Mouse (Mus musculus) forebrain, embryonic 13.5 days (tissue): ENCODE results near the gene Atp2c1. TPM values are rescaled to one million over a fixed set of nuclear protein-coding genes. Genes with fewer than 3 reads are reported as not detected.

Experiments used
- ATAC-seq: fragments of 200-750 bp; cut with Nextera tagmentation; 2 replicates; pipeline ENCODE4 v1.8.0; 2017
- H3K27ac ChIP-seq: fragments of 300-500 bp; sonication (generic); 2 replicates; pipeline ENCODE4 v1.5.1; 2015; ENCODE audit warnings: inconsistent platforms, mild to moderate bottlenecking, moderate library complexity
- H3K27me3 ChIP-seq: fragments of 300-500 bp; sonication (generic); 2 replicates; pipeline ENCODE4 v1.6.1; 2015; ENCODE audit warnings: mild to moderate bottlenecking, inconsistent platforms
- H3K36me3 ChIP-seq: fragments of 300-500 bp; sonication (generic); 2 replicates; pipeline ENCODE4 v1.6.1; 2015; ENCODE audit warnings: mild to moderate bottlenecking, inconsistent platforms; ENCODE audit not compliant: poor library complexity, severe bottlenecking
- H3K4me1 ChIP-seq: fragments of 300-500 bp; sonication (generic); 2 replicates; pipeline ENCODE4 v1.6.1; 2015; ENCODE audit warnings: inconsistent platforms
- H3K4me2 ChIP-seq: fragments of 300-500 bp; sonication (generic); 2 replicates; pipeline ENCODE4 v1.6.1; 2015; ENCODE audit warnings: inconsistent platforms, mild to moderate bottlenecking, moderate library complexity
- H3K4me3 ChIP-seq: fragments of 300-500 bp; sonication (generic); 2 replicates; pipeline ENCODE4 v1.5.1; 2015; ENCODE audit warnings: mild to moderate bottlenecking, inconsistent platforms
- H3K9ac ChIP-seq: fragments of 300-500 bp; sonication (generic); 2 replicates; pipeline ENCODE4 v1.6.1; 2015; ENCODE audit warnings: mild to moderate bottlenecking, inconsistent platforms
- H3K9me3 ChIP-seq: fragments of 300-500 bp; sonication (generic); replicated peaks from 2 replicates; pipeline ENCODE4 v1.6.1; 2016; ENCODE audit warnings: inconsistent platforms
- WGBS: fragments of 180-500 bp; shearing (Covaris S2); methylation state at CpG from one replicate; pipeline ENCODE4 v1.1.7; 2015; 5-methylcytosine and 5-hydroxymethylcytosine counted together
- polyA plus RNA-seq: library from polyadenylated mRNA; unstranded; fragments of >200 nt; fragmentation: Nextera tagmentation; extraction: Ambion mirVana; gene quantifications from 2 replicates; pipeline ENCODE4 v1.2.1, GENCODE M21; 2015

The Atp2c1 gene
- polyA plus RNA-seq, 1 experiment from 2014 or later, result 66.8 TPM

DNA sequence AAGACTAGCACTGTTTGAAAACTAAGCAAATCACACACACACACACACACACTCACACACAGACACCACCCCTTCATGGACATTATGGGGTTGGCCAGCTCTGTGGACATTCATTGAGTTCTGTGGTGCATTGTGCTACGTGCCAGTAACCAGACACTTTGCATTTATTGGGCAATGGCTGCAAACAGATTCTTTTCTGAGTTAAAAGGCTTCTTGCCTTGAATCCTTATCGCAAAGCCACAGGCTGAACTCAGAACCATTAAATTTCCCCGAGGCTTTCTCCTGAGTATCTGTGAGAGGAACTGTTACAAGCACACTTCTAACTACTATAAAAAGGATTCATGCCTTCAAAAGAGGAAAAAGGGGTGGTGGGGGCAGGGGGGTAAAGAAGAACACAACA is 5.1 kb downstream of the Atp2c1 start:
- H3K9me3 ChIP-seq, result no peaks in the 10 kb centered on the region
- peaks cover 25% of the 10 kb centered on the region for H3K4me1 ChIP-seq
- no peak overlapping the region for H3K27ac ChIP-seq
- H3K27me3 ChIP-seq, result no peaks in the 10 kb centered on the region
- H3K4me3 ChIP-seq, result no peak overlapping the region
- no peak overlapping the region for H3K4me2 ChIP-seq
- H3K9ac ChIP-seq, result no peak overlapping the region
- no peak for ATAC-seq
- no peaks in the 10 kb centered on the region for H3K36me3 ChIP-seq
- 37% methylated on average over 3 of the region's 3 CpGs for WGBS

DNA sequence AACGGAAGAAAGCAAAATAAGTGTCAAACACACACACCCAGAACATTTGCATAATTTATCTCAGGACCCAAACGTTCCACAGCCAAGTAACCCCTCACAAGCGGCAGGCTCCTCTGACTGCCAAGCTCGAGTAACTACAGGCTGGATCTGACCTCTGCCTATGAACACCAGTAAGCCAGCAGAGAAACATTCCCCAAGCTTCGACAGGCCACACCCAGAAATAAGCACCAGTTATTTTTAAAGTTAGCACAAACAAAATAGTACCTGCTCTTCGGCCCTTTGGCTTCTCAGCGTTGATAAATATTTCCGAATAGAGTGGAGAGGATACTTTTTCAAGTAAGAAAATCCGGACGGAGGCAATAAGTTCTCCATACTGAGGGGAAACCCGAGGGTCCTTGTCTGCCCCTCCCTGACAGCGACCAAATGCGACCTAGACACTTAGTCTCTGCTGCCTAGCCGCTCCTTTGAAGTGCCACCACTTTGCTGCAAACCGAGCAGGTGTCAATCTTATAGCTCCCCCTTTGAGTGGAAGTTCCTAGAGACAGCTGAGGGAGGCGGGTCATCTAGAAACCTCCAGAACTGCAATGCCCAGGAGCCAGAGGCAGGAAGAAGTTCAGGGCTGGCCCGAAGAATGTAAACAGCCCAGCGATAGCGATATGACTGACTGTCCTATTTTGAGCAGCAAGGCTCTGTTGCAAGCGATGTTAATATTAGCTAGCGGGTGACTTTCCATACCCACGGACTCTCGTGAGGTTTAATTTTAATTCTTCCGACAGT is 6.2 kb downstream of the Atp2c1 start:
- WGBS, result 67% methylated on average over 24 of the region's 24 CpGs

DNA sequence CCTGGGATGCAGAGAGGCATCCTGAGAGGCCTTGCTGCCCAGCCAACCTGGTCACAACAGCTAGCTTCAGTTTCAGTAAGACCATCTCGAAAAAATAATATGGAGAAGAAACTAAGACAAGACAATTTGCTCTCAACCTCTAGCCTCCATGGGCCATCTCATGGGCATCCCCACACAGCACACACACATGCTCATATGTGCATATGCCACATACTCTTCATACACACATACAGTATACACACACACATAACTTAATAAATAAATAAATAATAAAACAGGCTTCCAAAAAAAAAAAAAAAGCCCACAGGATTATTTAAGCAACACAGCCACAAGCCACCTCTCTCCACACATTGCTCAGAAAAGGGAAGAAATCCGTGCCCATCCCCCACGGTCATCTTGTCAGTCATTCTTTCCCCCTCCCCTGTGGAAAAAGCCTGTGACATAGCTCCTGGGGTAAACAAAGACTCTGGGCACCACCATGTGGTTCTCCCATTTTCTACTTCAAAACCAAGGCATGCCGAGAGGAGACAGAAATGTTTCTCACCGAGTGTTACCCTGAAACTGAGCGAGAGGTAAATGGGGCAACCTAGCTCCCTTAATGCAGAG is 7.7 kb downstream of the Atp2c1 start:
- no peaks in the 10 kb centered on the region for H3K36me3 ChIP-seq
- H3K27ac ChIP-seq, result no peak overlapping the region
- no peak overlapping the region for H3K9ac ChIP-seq
- 39% methylated on average over 6 of the region's 6 CpGs for WGBS
- peak overlapping the region; percentile 13; the same call in 1 of the 2 replicates for H3K4me2 ChIP-seq
- no peaks in the 10 kb centered on the region for H3K9me3 ChIP-seq
- peak; percentile 16; the same call in 1 of the 2 replicates for ATAC-seq
- peaks cover 25% of the 10 kb centered on the region for H3K4me1 ChIP-seq
- H3K4me3 ChIP-seq, result no peak overlapping the region
- no peaks in the 10 kb centered on the region for H3K27me3 ChIP-seq

More for the DNA sequence above, 6.2 kb downstream of the Atp2c1 start:
- peaks cover 25% of the 10 kb centered on the region for H3K4me1 ChIP-seq
- no peak overlapping the region for H3K4me3 ChIP-seq
- H3K27me3 ChIP-seq, result no peaks in the 10 kb centered on the region
- no peak overlapping the region for H3K4me2 ChIP-seq
- H3K9me3 ChIP-seq, result no peaks in the 10 kb centered on the region
- no peak overlapping the region for H3K27ac ChIP-seq
- H3K9ac ChIP-seq, result no peak overlapping the region
- ATAC-seq, result no peak
- no peaks in the 10 kb centered on the region for H3K36me3 ChIP-seq

DNA sequence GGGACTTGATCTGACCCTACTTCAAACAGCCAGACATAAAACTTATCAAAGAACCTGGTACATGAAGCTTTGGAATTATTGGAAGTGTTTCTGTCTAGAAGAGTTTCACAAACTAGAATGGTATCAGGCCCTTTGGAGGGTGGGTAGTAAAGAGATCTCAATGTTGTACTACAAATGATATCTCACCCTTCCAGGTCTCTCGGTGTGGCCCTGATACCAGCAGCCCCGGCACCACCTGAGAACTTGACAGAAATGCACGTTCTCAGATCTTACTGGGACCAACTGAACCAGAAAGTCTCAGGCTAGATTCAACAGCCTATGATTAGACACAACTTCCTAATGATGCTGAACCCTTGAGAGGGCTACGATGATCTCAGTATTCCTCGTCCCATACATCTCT is 23.4 kb downstream of the Atp2c1 start:
- Histone ChIP-seq H3K4me2 (no peak overlapping the region), H3K27ac (no peak overlapping the region), H3K4me3 (no peak overlapping the region), H3K27me3 (no peaks in the 10 kb centered on the region), H3K4me1 (0 out of 2 replicates have a peak, but pooled peaks cover 4% of the 10 kb centered on the region), H3K9me3 (no peaks in the 10 kb centered on the region), H3K9ac (no peak overlapping the region), H3K36me3 (no peaks in the 10 kb centered on the region)
- no peak for ATAC-seq
- 84% methylated on average over 5 of the region's 5 CpGs for WGBS

DNA sequence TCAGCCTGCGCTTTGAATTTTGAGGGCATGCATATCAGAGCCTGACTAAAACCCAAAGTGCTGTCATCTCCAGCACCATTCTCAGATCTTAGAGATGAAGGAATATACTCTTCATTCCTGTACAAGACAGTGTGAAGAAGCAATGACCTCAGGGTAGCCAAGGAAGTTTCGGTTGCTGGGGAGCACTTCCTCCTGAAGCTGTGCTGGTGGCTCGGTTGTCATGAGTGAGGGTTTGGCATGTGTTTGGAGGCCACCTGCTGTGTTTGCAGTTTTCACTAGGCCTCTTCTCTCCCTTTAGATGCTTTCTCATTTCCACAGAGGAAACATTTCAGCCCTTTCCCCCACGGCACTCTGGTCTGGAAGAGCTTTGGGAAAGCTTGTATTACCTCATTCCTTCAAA is 24.7 kb downstream of the Atp2c1 start:
- H3K4me1 ChIP-seq, result 0 out of 2 replicates have a peak, but pooled peaks cover 4% of the 10 kb centered on the region
- H3K4me2 ChIP-seq, result no peak overlapping the region
- no peak overlapping the region for H3K9ac ChIP-seq
- H3K27me3 ChIP-seq, result no peaks in the 10 kb centered on the region
- H3K27ac ChIP-seq, result no peak overlapping the region
- H3K4me3 ChIP-seq, result no peak overlapping the region
- no peak for ATAC-seq
- H3K9me3 ChIP-seq, result no peaks in the 10 kb centered on the region
- no peaks in the 10 kb centered on the region for H3K36me3 ChIP-seq
- 55% methylated on average over 4 of the region's 4 CpGs for WGBS

DNA sequence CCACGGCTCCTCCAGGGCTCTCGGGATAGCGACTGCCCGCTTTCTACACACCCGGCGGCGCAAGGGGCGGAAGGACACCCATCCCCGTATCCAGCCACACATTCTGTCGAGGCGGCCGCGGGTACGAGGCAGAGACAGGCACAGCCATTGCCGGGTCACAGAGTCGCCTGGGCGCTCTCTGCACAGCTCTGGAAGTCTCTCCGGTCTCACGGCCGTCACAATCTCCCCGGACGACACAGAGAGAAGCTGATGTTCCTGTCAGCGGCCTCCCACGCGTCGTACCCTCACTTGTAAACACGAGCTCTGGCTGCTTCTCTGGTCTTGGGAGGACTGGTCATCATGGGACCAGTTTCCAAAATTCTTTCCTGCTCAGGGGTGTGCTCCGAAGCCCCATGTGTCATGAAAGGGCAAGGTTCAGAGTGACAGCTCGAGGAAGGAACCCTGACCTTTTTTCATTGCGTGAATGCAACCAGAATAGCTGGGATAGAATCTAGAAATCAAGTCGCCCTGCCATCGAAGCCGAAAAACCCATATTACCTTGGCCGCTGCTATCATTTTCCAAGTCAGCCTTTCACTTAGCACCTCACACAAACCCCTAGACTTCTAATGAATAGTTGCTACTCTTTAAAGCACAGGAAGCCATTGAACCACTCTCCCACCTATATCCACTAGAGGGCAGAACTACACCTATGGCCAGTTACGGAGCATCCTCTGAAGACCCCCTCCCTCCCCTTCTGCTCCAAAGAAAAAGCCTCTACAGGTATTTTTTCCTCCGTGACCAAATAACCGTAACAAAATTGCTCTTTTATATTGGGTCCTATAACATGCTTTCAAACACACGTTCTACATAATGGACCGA is 31.6 kb downstream of the Atp2c1 start:
- ATAC-seq, result peak; percentile 40; the same call in 1 of the 2 replicates
- H3K27me3 ChIP-seq, result no peaks in the 10 kb centered on the region

DNA sequence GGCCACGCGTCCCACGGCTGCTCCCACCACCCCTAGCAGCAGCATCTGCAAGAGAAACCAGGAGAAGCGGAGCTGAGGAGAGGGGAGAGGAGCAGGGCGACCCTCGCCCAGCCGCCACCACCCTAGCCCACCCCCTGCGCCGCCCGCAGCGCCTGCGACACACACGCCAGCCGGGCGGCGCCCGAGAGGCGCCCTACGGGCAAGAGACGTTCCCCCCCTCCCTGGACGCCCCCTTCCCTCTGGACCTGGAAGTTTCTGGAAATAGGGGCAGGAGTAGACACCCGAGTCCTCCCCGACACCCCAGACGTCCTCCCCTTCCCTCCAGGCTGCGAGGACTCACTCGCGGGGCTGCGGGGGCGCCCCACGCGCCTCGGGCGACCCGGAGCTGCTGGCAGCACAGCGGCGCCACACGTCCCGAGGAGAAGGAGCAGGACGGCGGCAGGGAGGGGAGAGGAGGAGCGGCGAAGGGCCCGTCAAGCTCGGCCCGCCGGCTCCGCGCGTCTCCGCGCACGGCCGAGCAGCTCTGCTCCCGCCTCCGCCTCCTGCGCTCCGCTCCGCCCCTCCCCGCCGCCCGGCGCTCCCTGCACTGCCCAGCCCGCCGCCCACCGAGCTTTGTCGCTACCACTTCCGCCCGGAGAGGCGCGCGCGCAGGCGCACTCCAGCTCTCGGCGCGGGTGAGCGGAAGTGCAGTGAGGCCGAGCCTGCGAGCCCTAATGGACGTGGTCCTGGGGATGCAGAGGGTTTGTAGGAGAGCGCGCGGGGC is 32.4 kb downstream of the Atp2c1 start:
- peak overlapping the region; percentile 98 for H3K4me2 ChIP-seq
- ATAC-seq, result peak; percentile 98

More for the DNA sequence above, 31.6 kb downstream of the Atp2c1 start:
- WGBS, result 2% methylated on average over 39 of the region's 39 CpGs
- H3K9me3 ChIP-seq, result no peaks in the 10 kb centered on the region
- peak overlapping the region; percentile 83 for H3K4me3 ChIP-seq
- peak overlapping the region; percentile 98 for H3K4me2 ChIP-seq
- H3K27ac ChIP-seq, result peak overlapping the region; percentile 96
- H3K4me1 ChIP-seq, result peaks cover 21% of the 10 kb centered on the region
- no peaks in the 10 kb centered on the region for H3K36me3 ChIP-seq
- H3K9ac ChIP-seq, result peak overlapping the region; percentile 91

DNA sequence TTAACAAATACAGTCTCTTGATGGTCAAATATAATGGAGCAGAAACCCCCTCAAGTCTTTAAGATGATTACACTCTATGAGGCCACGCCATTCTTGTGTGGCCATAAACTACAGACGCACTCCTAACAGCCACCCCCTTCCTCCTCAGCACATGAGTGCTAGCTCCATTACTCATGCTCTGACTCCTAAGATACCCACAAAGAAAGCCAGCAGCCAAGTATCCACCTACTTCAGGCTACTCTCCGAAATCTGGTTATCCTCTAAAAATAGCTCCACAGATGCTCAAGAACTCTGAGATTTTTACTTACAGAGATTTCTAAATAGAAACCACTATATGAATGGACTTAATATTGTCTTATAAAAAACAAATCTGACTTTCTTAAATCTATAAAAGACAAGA is 34.4 kb downstream of the Atp2c1 start:
- H3K4me2 ChIP-seq, result peak overlapping the region; percentile 98
- H3K9me3 ChIP-seq, result no peaks in the 10 kb centered on the region
- no peaks in the 10 kb centered on the region for H3K27me3 ChIP-seq
- ATAC-seq, result no peak
- 80% methylated on average over 3 of the region's 3 CpGs for WGBS
- no peak overlapping the region for H3K27ac ChIP-seq
- H3K9ac ChIP-seq, result no peak overlapping the region
- H3K4me1 ChIP-seq, result peaks cover 21% of the 10 kb centered on the region
- no peak overlapping the region for H3K4me3 ChIP-seq
- H3K36me3 ChIP-seq, result peaks cover 2% of the 10 kb centered on the region; the same call in 1 of the 2 replicates

More for the DNA sequence above, 32.4 kb downstream of the Atp2c1 start:
- H3K27ac ChIP-seq, result peak overlapping the region; percentile 96
- WGBS, result under 1% methylated on average over 56 of the region's 83 CpGs
- H3K4me3 ChIP-seq, result peak overlapping the region; percentile 83
- H3K36me3 ChIP-seq, result no peaks in the 10 kb centered on the region
- no peaks in the 10 kb centered on the region for H3K9me3 ChIP-seq
- no peaks in the 10 kb centered on the region for H3K27me3 ChIP-seq
- H3K9ac ChIP-seq, result peak overlapping the region; percentile 91
- H3K4me1 ChIP-seq, result peaks cover 21% of the 10 kb centered on the region

DNA sequence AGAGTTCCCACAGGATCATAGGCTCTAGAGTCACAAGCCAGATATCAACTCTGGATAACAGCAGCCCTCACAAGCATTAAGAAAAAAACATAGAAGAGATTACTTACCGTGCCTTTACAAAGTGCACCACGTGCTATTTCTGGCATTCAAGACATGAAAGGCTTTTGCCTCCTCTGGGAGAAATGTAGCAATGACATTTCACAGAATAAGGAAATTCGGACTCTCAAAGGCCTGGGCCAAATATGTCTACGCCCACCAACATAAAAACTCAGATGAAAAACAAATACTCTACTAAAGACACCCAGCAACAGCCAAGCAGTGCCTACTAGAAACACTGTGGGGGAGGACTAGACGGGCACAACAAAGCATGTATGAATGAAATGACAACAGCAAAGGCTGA is 38.8 kb downstream of the Atp2c1 start:
- no peak overlapping the region for H3K9ac ChIP-seq

DNA sequence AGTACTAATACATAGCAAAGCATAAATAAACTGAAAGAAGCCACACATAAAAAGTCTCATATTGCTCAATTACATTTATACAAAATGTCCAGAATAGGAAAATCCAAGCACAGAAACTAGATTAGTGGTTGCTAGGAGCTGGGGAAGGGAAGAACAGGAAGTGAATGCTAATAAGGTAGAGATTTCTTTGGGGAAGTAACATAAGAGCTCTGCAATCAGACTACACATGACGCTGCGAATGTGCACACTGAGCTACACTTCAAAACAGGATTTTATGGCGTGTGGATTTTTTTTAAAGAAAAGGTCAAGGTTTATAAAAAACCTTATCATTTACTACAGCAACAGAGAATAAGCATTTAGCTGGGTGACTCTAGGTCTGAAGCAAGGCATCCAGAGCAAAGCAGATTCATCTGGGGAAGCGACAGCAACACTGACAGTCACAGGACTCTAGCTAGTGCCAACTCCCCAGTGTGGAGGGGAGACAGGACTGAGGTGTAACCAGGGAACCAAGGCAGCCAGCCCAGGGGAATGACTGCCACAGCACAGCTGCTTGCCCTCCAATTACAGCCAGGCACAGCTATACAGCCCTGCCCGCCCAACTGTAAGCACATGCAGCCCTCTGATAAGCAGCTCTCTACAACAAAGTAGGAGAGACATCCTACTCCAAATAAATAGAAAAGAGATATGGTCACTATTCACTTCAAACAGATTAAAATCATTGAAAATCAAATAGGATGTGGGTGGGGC is 42.6 kb downstream of the Atp2c1 start:
- Histone ChIP-seq H3K36me3 (peaks cover 4% of the 10 kb centered on the region; the same call in 1 of the 2 replicates), H3K9ac (no peak overlapping the region), H3K4me1 (peaks cover 23% of the 10 kb centered on the region), H3K9me3 (no peaks in the 10 kb centered on the region), H3K4me2 (no peak overlapping the region), H3K27me3 (no peaks in the 10 kb centered on the region), H3K4me3 (no peak overlapping the region), H3K27ac (no peak overlapping the region; the same call in 1 of the 2 replicates)
- WGBS, result 77% methylated on average over 5 of the region's 5 CpGs
- ATAC-seq, result no peak

More for the DNA sequence above, 38.8 kb downstream of the Atp2c1 start:
- H3K36me3 ChIP-seq, result peaks cover 4% of the 10 kb centered on the region; the same call in 1 of the 2 replicates
- H3K4me2 ChIP-seq, result no peak overlapping the region
- no peak for ATAC-seq
- H3K4me1 ChIP-seq, result peaks cover 29% of the 10 kb centered on the region
- no peaks in the 10 kb centered on the region for H3K27me3 ChIP-seq
- 86% methylated on average over 5 of the region's 5 CpGs for WGBS
- H3K9me3 ChIP-seq, result no peaks in the 10 kb centered on the region
- H3K4me3 ChIP-seq, result no peak overlapping the region
- H3K27ac ChIP-seq, result no peak overlapping the region

DNA sequence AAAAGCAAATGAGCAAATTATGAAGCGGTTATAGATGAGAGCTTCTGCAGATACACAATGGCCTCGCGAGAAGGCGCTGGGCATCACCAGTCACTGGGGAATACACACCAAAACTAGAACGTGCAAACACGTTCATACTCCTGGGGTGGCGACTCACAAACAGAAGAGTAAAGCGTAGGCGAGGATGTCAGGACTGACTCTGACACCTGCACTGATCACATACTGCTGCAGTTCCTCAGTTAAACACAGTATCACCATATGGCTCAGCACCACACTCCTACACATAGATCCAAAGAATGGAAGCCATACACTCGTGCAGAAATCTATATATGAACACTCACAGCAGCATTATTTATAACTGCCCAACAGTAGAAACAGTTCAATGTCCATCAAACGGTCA is 43.2 kb downstream of the Atp2c1 start:
- H3K4me2 ChIP-seq, result no peak overlapping the region
- peaks cover 23% of the 10 kb centered on the region for H3K4me1 ChIP-seq
- no peak for ATAC-seq
- 90% methylated on average over 11 of the region's 11 CpGs for WGBS
- no peak overlapping the region for H3K27ac ChIP-seq
- H3K36me3 ChIP-seq, result peaks cover 4% of the 10 kb centered on the region; the same call in 1 of the 2 replicates
- H3K9ac ChIP-seq, result no peak overlapping the region
- H3K4me3 ChIP-seq, result no peak overlapping the region
- no peaks in the 10 kb centered on the region for H3K27me3 ChIP-seq
- H3K9me3 ChIP-seq, result no peaks in the 10 kb centered on the region
